Mouse (Mus musculus) heart, embryonic 13.5 days (tissue): Measurements from ENCODE around the gene Ccl11. TPM values are rescaled to one million over a fixed set of nuclear protein-coding genes. Genes with fewer than 3 reads are reported as not detected.

Source experiments
- ATAC-seq: fragments of 200-750 bp; cut with Nextera tagmentation; 2 replicates; pipeline ENCODE4 v1.8.0; 2017; ENCODE audit warnings: moderate TSS enrichment; ENCODE audit not compliant: insufficient number of reproducible peaks, low FRiP score, low TSS enrichment; ENCODE audit errors: extremely low read depth
- H3K27ac ChIP-seq: fragments of 300-500 bp; sonication (generic); replicated peaks from 2 replicates; pipeline ENCODE4 v1.5.1; 2015; ENCODE audit warnings: moderate library complexity, mild to moderate bottlenecking, inconsistent platforms
- H3K27me3 ChIP-seq: fragments of 300-500 bp; sonication (generic); replicated peaks from 2 replicates; pipeline ENCODE4 v1.6.1; 2015; ENCODE audit warnings: mild to moderate bottlenecking, inconsistent platforms
- H3K36me3 ChIP-seq: fragments of 300-500 bp; sonication (generic); 2 replicates; pipeline ENCODE4 v1.6.1; 2015; ENCODE audit warnings: mild to moderate bottlenecking, inconsistent platforms
- H3K4me1 ChIP-seq: fragments of 300-500 bp; sonication (generic); 2 replicates; pipeline ENCODE4 v1.6.1; 2015; ENCODE audit warnings: inconsistent platforms
- H3K4me2 ChIP-seq: fragments of 300-500 bp; sonication (generic); 2 replicates; pipeline ENCODE4 v1.6.1; 2015; ENCODE audit warnings: inconsistent platforms, mild to moderate bottlenecking, moderate library complexity
- H3K4me3 ChIP-seq: fragments of 300-500 bp; sonication (generic); 2 replicates; pipeline ENCODE4 v1.5.1; 2015; ENCODE audit warnings: moderate library complexity, mild to moderate bottlenecking, inconsistent platforms
- H3K9ac ChIP-seq: fragments of 300-500 bp; sonication (generic); 2 replicates; pipeline ENCODE4 v1.6.1; 2015; ENCODE audit warnings: inconsistent platforms, mild to moderate bottlenecking, moderate library complexity
- H3K9me3 ChIP-seq: fragments of 300-500 bp; sonication (generic); 2 replicates; pipeline ENCODE4 v1.6.1; 2016; ENCODE audit warnings: inconsistent platforms
- WGBS: fragments of 180-500 bp; shearing (Covaris S2); methylation state at CpG from one replicate; pipeline ENCODE4 v1.1.7; 2015; ENCODE audit warnings: mixed read lengths; 5-methylcytosine and 5-hydroxymethylcytosine counted together
- polyA plus RNA-seq: library from polyadenylated mRNA; unstranded; fragments of >200 nt; fragmentation: Nextera tagmentation; extraction: Ambion mirVana; gene quantifications from 2 replicates; pipeline ENCODE4 v1.2.1, GENCODE M21; 2015

Ccl11 gene
- polyA plus RNA-seq, 1 experiment from 2014 or later: 1.6 TPM

- no peak overlapping the region for H3K9ac ChIP-seq
- peaks cover 34% of the 10 kb centered on the region for H3K4me1 ChIP-seq
- no peak overlapping the region for H3K4me2 ChIP-seq
- H3K27ac ChIP-seq: no peak overlapping the region
- no peak overlapping the region for H3K4me3 ChIP-seq
- H3K36me3 ChIP-seq: no peaks in the 10 kb centered on the region
- ATAC-seq: no peak
- no peaks in the 10 kb centered on the region for H3K9me3 ChIP-seq
- 75% methylated on average over 2 of the region's 2 CpGs for WGBS
- H3K27me3 ChIP-seq: no peaks in the 10 kb centered on the region
These were observed 27.5 kb upstream of the Ccl11 start for GRCm38 (mm10) chr11:82030171-82030570.

- peak overlapping the region; percentile 86 for H3K27ac ChIP-seq
- H3K4me1 ChIP-seq: peaks cover 43% of the 10 kb centered on the region
- H3K4me2 ChIP-seq: no peak overlapping the region
- no peak overlapping the region for H3K9ac ChIP-seq
- H3K27me3 ChIP-seq: no peaks in the 10 kb centered on the region
- ATAC-seq: no peak
- H3K9me3 ChIP-seq: no peaks in the 10 kb centered on the region
- H3K4me3 ChIP-seq: no peak overlapping the region
- no peaks in the 10 kb centered on the region for H3K36me3 ChIP-seq
These were observed 25.5 kb upstream of the Ccl11 start for GRCm38 (mm10) chr11:82032136-82032535.

GRCm38 (mm10) chr11:82032678-82033344, 24.8 kb upstream of the Ccl11 start:
- ATAC-seq: peak; percentile 37; the same call in 1 of the 2 replicates
- Histone ChIP-seq H3K9ac (no peak overlapping the region), H3K27me3 (no peaks in the 10 kb centered on the region), H3K4me1 (peaks cover 43% of the 10 kb centered on the region), H3K36me3 (no peaks in the 10 kb centered on the region), H3K4me3 (no peak overlapping the region), H3K9me3 (no peaks in the 10 kb centered on the region), H3K27ac (peak overlapping the region; percentile 86), H3K4me2 (no peak overlapping the region)
- 21% methylated on average over 8 of the region's 8 CpGs for WGBS

- peak overlapping the region; percentile 58 for H3K27ac ChIP-seq
- WGBS: 70% methylated on average over 7 of the region's 7 CpGs
- H3K9me3 ChIP-seq: no peaks in the 10 kb centered on the region
- H3K27me3 ChIP-seq: no peaks in the 10 kb centered on the region
- no peak overlapping the region for H3K4me2 ChIP-seq
- no peak overlapping the region for H3K4me3 ChIP-seq
- ATAC-seq: no peak
- H3K36me3 ChIP-seq: no peaks in the 10 kb centered on the region
- H3K9ac ChIP-seq: no peak overlapping the region
- peaks cover 53% of the 10 kb centered on the region for H3K4me1 ChIP-seq
These were observed 23.2 kb upstream of the Ccl11 start for GRCm38 (mm10) chr11:82034446-82034845.

- Histone ChIP-seq H3K4me1 (peaks cover 53% of the 10 kb centered on the region), H3K9me3 (no peaks in the 10 kb centered on the region), H3K4me3 (no peak within 1 kb of the TSS), H3K27me3 (no peaks in the 10 kb centered on the region), H3K27ac (peak within 1 kb of the TSS; percentile 58), H3K4me2 (peak within 1 kb of the TSS; percentile 31; the same call in 1 of the 2 replicates), H3K9ac (no peak within 1 kb of the TSS), H3K36me3 (no peaks in the 10 kb centered on the region)
- WGBS: 33% methylated on average over 5 of the region's 5 CpGs
- ATAC-seq: no peak; the same call in 1 of the 2 replicates
These were observed 22.3 kb upstream of the Ccl11 start, which contains the start of gene Ccl2 for GRCm38 (mm10) chr11:82035356-82035755. Gene Ccl2, plus strand, starts transcription at chr11:82035571.

GRCm38 (mm10) chr11:82035857-82036256, 21.8 kb upstream of the Ccl11 start:
- 80% methylated on average over 2 of the region's 2 CpGs for WGBS
- Histone ChIP-seq H3K27ac (peak overlapping the region; percentile 58), H3K4me2 (peak overlapping the region; percentile 31; the same call in 1 of the 2 replicates)

GRCm38 (mm10) chr11:82038535-82038934, 19.1 kb upstream of the Ccl11 start, which contains the start of gene Gm17268:
Gene Gm17268, minus strand, starts transcription at chr11:82038562.
- Histone ChIP-seq H3K9ac (no peak within 1 kb of the TSS), H3K9me3 (no peaks in the 10 kb centered on the region), H3K36me3 (no peaks in the 10 kb centered on the region), H3K27ac (peak within 1 kb of the TSS; percentile 16; the same call in 1 of the 2 replicates), H3K4me3 (no peak within 1 kb of the TSS), H3K4me2 (no peak within 1 kb of the TSS), H3K27me3 (no peaks in the 10 kb centered on the region), H3K4me1 (peaks cover 35% of the 10 kb centered on the region)
- ATAC-seq: no peak
- 13% methylated on average over 2 of the region's 2 CpGs for WGBS

More at GRCm38 (mm10) chr11:82035857-82036256, 21.8 kb upstream of the Ccl11 start:
- no peak overlapping the region for H3K4me3 ChIP-seq
- peaks cover 53% of the 10 kb centered on the region for H3K4me1 ChIP-seq
- H3K9ac ChIP-seq: no peak overlapping the region
- no peaks in the 10 kb centered on the region for H3K36me3 ChIP-seq
- H3K9me3 ChIP-seq: no peaks in the 10 kb centered on the region
- no peaks in the 10 kb centered on the region for H3K27me3 ChIP-seq
- ATAC-seq: no peak

GRCm38 (mm10) chr11:82039132-82039660, 18.4 kb upstream of the Ccl11 start:
- no peak for ATAC-seq
- Histone ChIP-seq H3K27me3 (no peaks in the 10 kb centered on the region), H3K36me3 (no peaks in the 10 kb centered on the region), H3K4me1 (peaks cover 30% of the 10 kb centered on the region), H3K9ac (no peak overlapping the region), H3K4me2 (no peak overlapping the region), H3K27ac (peak overlapping the region; percentile 16; the same call in 1 of the 2 replicates), H3K9me3 (no peaks in the 10 kb centered on the region), H3K4me3 (no peak overlapping the region)
- WGBS: 48% methylated on average over 3 of the region's 3 CpGs

- no peak for ATAC-seq
- H3K27me3 ChIP-seq: no peaks in the 10 kb centered on the region
- no peaks in the 10 kb centered on the region for H3K36me3 ChIP-seq
- H3K9me3 ChIP-seq: no peaks in the 10 kb centered on the region
- H3K9ac ChIP-seq: no peak overlapping the region
- no peak overlapping the region for H3K27ac ChIP-seq
- H3K4me1 ChIP-seq: peaks cover 23% of the 10 kb centered on the region
- WGBS: 67% methylated on average over 4 of the region's 4 CpGs
- no peak overlapping the region for H3K4me2 ChIP-seq
- no peak overlapping the region for H3K4me3 ChIP-seq
These were observed 15.9 kb upstream of the Ccl11 start for GRCm38 (mm10) chr11:82041671-82042080.

GRCm38 (mm10) chr11:82045471-82045870, 12.2 kb upstream of the Ccl11 start, which contains the start of gene Ccl7:
Gene Ccl7, plus strand, starts transcription at chr11:82045712.
- no peak within 1 kb of the TSS for H3K4me3 ChIP-seq
- no peaks in the 10 kb centered on the region for H3K27me3 ChIP-seq
- no peak for ATAC-seq
- H3K9ac ChIP-seq: no peak within 1 kb of the TSS
- H3K27ac ChIP-seq: peak within 1 kb of the TSS; percentile 73
- WGBS: 52% methylated on average over 3 of the region's 3 CpGs
- H3K9me3 ChIP-seq: no peaks in the 10 kb centered on the region
- H3K36me3 ChIP-seq: no peaks in the 10 kb centered on the region
- peaks cover 13% of the 10 kb centered on the region; the same call in 1 of the 2 replicates for H3K4me1 ChIP-seq
- no peak within 1 kb of the TSS for H3K4me2 ChIP-seq

- Histone ChIP-seq H3K4me2 (no peak overlapping the region), H3K9me3 (no peaks in the 10 kb centered on the region), H3K27me3 (no peaks in the 10 kb centered on the region), H3K36me3 (no peaks in the 10 kb centered on the region), H3K27ac (no peak overlapping the region), H3K4me1 (peaks cover 10% of the 10 kb centered on the region; the same call in 1 of the 2 replicates), H3K9ac (no peak overlapping the region), H3K4me3 (no peak overlapping the region)
- ATAC-seq: no peak
- 37% methylated on average over 6 of the region's 6 CpGs for WGBS
These were observed 9.7 kb upstream of the Ccl11 start for GRCm38 (mm10) chr11:82047746-82048415.
